Mouse (Mus musculus) monocyte, adult 2 months (primary cell): ENCODE measurements around the gene Dcaf17.

Experiments
- DNase-seq, 2 experiments: peaks; one replicate each; pipeline ENCODE4 v3.0.0; 2022; ENCODE audit warnings: low spot score in 2 of 2, low read depth in 1 of 2

Dcaf17 gene

DNA sequence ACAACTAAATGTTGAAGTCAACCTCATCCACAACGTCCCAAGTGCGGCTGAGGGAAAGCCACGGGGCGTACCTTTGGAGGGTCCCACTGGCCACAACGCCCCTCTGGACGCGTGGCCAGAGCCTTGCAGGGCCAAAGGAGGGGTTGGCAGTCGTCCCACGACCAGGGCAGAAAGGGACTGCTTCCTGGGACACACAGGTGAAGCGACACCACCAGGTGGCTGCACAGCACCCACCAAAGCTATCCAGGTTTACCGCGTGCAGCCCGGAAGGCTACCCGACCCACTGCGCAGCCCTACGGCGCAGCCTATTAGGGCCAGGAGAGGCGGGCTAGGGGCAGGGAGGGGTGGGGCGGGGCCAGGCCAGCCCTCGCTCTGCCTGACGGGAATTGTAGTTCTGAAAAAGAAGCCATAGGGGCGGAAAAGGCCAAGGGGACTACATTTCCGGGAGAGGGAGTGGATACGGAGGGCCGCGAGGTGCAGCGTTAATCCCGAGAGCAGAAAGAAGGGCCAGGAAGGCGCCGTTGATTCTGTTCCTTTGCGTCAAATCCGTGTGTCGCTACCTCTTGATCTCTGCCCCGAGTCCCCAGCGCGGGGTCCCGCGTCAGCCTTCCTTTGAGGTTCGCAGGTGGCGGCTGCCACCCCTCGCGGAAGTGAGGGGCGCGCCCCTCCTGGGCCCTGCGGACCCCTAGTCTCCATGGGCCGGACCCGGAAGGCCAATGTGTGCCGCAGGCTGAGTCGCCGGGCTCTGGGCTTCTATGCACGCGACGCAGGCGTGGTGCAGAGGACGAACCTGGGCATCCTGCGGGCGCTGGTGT, at the start of gene Dcaf17, which contains the start of gene Mettl8:
TSS of gene Dcaf17 (plus strand) at position 29 of the 815 bp plus-strand sequence.
TSS of gene Mettl8 (minus strand) at position 284 of the 815 bp plus-strand sequence.
- DNase-seq = peak; percentile 58 to 72

- DNase-seq = no peak
These were observed 43.3 kb upstream of the Dcaf17 start for GRCm38 (mm10) chr2:71011816-71012215.

GRCm38 (mm10) chr2:71013521-71013920, 41.6 kb upstream of the Dcaf17 start:
- no peak for DNase-seq

GRCm38 (mm10) chr2:71019277-71019676, 35.9 kb upstream of the Dcaf17 start:
- no peak for DNase-seq

GRCm38 (mm10) chr2:71019704-71020375, 35.3 kb upstream of the Dcaf17 start:
- DNase-seq = no peak

- DNase-seq = no peak
These were observed 34.5 kb upstream of the Dcaf17 start for GRCm38 (mm10) chr2:71020674-71021073.

DNA sequence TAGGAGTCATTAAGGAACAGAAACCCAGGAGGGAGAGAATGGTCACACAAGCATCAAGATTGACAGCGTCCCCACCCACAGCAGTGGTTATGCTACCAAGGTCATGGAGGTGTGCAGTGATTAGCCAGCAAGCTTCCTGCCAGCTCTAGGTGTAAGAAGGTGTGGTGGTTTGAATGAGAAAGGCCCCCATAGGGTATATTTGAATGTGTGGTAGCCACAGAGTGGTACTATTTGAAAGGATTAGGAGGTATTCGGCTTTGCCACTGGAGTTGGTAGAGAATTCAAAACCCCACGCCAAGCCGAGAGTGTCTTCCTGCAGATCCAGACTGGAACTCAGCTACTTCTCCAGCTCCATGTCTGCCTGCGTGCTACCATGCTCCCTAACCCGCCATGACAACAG, 32.1 kb upstream of the Dcaf17 start:
- no peak for DNase-seq

GRCm38 (mm10) chr2:71023986-71024385, 31.1 kb upstream of the Dcaf17 start:
- no peak for DNase-seq

GRCm38 (mm10) chr2:71025576-71026315, 29.4 kb upstream of the Dcaf17 start:
- DNase-seq = no peak

DNA sequence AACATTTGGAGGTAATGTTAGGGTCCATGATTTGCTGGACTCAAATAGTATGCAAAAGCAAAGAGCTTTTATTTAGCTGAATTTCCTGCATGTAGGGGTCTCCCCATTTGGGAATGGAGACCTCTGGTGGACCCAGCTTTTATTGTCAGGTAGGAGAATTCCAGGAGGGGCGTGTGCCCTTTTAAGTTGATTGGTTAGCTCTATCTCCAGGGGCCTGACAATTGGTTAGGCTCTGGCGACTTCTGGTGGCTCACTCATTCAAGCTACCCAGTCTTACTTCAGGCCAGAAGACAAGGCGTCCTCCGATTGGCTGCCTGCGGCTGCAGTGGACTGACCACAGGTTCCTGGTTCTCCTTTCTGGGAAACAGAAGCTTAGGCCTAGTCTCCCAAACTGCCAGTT, 28.3 kb upstream of the Dcaf17 start:
- DNase-seq = no peak

GRCm38 (mm10) chr2:71027631-71028030, 27.5 kb upstream of the Dcaf17 start:
- no peak for DNase-seq

GRCm38 (mm10) chr2:71030663-71031062, 24.5 kb upstream of the Dcaf17 start:
- DNase-seq = no peak

DNA sequence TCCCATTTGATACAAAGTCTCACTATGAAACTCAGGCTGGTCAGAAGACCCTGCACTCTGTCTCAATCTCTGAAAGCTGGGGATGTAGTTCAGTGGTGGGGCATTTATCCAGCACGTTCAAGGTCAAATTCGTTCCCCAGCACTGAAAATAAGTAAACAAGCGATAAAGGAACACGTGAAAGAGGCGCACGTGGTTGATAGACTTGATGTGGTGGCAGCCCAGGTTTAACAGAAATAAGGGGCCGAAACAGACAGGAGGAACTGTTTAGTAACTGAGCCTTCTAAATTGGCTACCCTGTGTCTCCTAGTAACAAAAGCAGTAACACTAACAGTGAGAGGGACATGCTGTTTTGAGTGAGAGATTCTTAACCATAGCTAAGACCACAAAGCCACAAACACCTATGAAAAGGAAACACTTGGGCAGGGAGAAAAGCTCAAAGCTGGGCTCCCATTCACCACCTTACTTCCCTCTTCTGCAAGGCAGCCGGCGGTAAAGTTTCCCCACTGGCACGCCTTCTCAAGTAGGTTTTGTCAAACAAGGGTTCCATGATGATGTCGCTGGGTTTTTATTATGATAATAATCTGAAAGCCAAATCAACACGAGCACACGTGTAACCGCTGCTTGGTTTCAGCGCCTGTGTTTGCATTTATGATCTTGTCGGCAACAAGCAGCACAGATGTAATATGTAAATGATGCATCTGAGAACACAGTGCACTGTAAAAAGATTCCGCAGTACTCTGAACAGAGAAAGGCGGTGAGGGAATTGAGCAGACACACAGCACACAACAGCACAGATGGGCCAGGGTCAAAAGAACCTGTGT, 22.9 kb upstream of the Dcaf17 start:
- DNase-seq = no peak

- no peak for DNase-seq
These were observed 22.1 kb upstream of the Dcaf17 start for GRCm38 (mm10) chr2:71033014-71033413.

GRCm38 (mm10) chr2:71033987-71034386, 21.1 kb upstream of the Dcaf17 start:
- no peak for DNase-seq

DNA sequence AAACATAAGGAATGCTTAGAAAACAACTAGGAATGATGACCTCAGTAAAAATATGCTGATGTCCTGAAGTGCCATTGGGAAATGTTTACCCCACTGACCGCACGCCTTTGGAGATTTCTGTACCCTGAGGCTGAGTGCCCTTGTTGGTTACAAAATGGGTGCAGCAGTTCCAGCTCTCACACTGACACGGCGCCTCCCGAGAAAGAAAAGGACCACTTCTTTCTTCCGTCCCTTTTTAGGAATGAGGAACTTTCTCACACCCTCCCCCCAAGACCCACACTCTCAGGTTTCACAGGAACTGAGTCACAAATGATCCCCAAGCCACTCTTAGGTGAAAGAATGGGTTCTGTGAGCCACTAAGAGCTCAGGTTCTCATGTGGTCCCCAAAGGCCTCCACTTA, 17.7 kb upstream of the Dcaf17 start:
- no peak for DNase-seq

DNA sequence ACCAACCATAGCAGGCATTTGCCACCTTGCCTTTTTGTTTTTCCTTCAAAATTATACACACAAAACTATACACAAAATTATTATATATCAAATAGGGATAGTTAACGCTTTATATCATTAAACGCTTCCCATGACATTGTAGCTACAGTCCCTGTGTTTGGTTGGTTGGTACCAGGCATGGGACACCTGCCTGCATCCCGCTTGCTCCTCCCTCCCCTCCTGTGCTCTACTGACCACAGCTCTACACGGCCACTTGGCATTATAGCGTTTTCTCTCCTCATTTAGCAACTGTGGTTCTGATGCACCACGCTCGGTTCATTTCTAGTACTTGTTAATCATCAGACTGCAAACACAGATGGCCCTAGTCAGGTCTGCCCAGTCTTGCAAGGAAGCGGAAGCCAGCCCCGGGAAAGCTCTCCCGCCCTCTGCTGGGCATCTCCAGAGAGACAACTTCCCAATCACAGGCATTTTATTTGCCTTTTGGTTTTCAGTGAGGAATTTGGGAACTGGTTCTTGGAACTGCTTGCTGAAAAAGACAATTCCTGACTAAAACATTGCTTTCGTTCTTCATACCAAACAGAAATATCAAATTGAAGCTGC, 15.5 kb upstream of the Dcaf17 start:
- peak in 1 of 2 experiments; percentile 31 for DNase-seq

DNA sequence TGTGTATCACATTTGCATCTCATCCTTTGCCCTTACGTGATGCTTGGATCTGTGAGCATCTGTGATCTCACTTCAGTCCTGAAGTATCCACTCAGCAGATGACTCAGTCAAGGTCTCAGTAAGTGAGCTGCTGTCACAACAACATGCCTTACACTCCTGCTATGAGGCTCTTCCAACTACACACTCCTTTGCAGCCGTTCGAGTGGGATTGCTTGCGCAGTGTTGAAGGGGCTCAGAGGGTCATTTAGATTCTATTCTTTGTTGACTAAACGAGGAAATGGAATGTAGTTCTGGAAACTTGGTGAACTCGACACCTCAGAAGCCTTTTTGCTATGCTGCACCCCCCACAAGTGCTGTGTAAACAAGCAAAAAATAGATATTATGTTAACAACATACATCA, 9.0 kb upstream of the Dcaf17 start:
- no peak for DNase-seq

DNA sequence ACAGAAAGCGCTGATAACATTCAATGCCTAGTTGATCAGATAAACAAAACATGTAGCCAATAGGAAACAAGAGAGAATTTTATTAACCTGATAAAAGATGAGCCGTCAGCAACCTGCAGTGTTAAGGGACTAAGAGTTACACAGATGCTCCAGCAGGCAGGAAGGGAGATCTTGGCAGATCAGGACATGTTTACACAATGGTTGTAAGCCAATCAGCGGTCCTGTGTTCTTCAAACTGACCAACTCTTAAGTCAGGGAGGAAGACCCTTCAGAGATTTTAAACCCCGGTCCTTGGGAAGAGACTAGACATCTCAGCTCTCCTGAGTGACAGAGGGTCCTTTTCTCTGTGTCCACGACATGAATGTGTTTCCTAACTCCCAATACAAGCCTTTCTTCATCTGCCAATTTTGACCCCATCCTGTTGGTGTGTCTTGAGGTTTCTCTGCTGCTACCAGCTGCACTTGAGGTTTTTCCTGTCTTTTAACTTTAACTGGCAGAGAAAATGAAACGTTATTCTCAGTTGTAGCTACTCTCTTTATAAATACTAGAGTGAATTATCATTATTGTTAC, 8.3 kb upstream of the Dcaf17 start:
- no peak for DNase-seq

DNA sequence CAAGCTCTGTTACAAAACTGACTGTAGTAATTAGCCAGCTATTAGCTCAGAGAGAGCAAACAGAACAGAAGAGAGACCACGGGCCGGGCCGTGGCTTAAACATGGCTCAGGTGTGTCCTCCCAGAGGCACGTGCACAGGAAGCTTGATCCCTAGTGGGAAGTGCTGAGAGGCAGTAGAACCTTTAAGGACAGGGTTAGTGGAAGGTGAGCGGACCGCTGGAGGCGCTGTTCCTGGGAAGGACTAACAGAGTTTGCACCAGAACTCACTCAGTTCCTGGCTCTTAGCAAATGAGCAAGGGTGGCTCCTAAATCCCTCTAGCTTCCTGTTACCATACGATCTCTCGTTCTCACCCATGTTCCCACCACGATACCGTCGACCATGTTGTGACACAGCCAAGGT, 6.2 kb upstream of the Dcaf17 start:
- no peak for DNase-seq
